Mouse (Mus musculus): ENCODE results near the gene Fam129a. TPM values are rescaled to one million over a fixed set of nuclear protein-coding genes. Genes with fewer than 3 reads are reported as not detected.

Fam129a gene
- total and polyA plus RNA-seq, 3 experiments, result 27.8 to 48.3 (median 37.0) TPM

- TF ChIP-seq MAX (IDR thresholded peaks at IDR 0.05; ENCODE audit: low read length), result no peak; the same call in 1 of the 2 replicates
Measured at GRCm38 (mm10) chr1:151570981-151571837, at the start of gene Fam129a (continued).

- no peak for DNase-seq (ENCODE audit: extremely low read depth)
- TF ChIP-seq JUND (conservative IDR thresholded peaks at IDR 0.05; ENCODE audit: low read depth, low read length), result no peak
- no peak for TF ChIP-seq UBTF (IDR thresholded peaks at IDR 0.05; ENCODE audit: low read depth, low read length)
- H3K9ac ChIP-seq (ENCODE audit: insufficient read depth, low read depth), result no peak overlapping the region
- H3K4me3 ChIP-seq (replicated peaks in 1 of 3; ENCODE audit: low read depth in 2 of 3, low read length in 2 of 3, poor library complexity in 1 of 3), result no peak overlapping the region
- H3K79me2 ChIP-seq (replicated peaks; ENCODE audit: control insufficient read depth, extremely low read depth, insufficient read depth, poor library complexity, severe bottlenecking), result no peaks in the 10 kb centered on the region
- in situ Hi-C loops (cut with MboI; ENCODE audit: low pct_ligation_motif_present, low pct_unique_long_range_greater_than_20kb, low sequenced_read_pairs) (no loop called here), dilution Hi-C loops (cut with MboI; ENCODE audit: extremely low pct_ligation_motif_present, extremely low pct_unique_long_range_greater_than_20kb, low sequenced_read_pairs) (no loop called here)
- no peaks in the 10 kb centered on the region for H3K27me3 ChIP-seq (replicated peaks)
- no peak overlapping the region for H3K27ac ChIP-seq (ENCODE audit: insufficient read depth, low read depth)
- no peak overlapping the region for H3K4me2 ChIP-seq (ENCODE audit: insufficient read depth, low read depth, poor library complexity, severe bottlenecking)
- H3K36me3 ChIP-seq (replicated peaks in 1 of 2; ENCODE audit: control insufficient read depth in 1 of 2, insufficient read depth in 1 of 2, low read length in 1 of 2), result no peaks in the 10 kb centered on the region
- H3K4me1 ChIP-seq (ENCODE audit: control insufficient read depth in 1 of 2, insufficient read depth in 2 of 2), result no peaks in the 10 kb centered on the region
- peaks cover 8% of the 10 kb centered on the region for H3K9me3 ChIP-seq (replicated peaks; ENCODE audit: low read length)
Measured at GRCm38 (mm10) chr1:151526701-151527100, 44.3 kb upstream of the Fam129a start.

GRCm38 (mm10) chr1:151543796-151544477, 27.0 kb upstream of the Fam129a start:
- H3K9me3 ChIP-seq (replicated peaks; ENCODE audit: low read length), result no peaks in the 10 kb centered on the region
- no peak overlapping the region for H3K4me2 ChIP-seq (ENCODE audit: insufficient read depth, low read depth, poor library complexity, severe bottlenecking)
- TF ChIP-seq PAX5 (IDR thresholded peaks at IDR 0.05; ENCODE audit: low read length) (no peak), CHD1 (IDR thresholded peaks at IDR 0.05; ENCODE audit: low read depth, low read length) (no peak), ELF1 (IDR thresholded peaks at IDR 0.05; ENCODE audit: low read depth, low read length) (no peak), CTCF (conservative IDR thresholded peaks at IDR 0.05 in 1 of 2, IDR thresholded peaks at IDR 0.05 in 1 of 2; ENCODE audit: low read depth in 2 of 2, low read length in 2 of 2) (no peak), ZMIZ1 (IDR thresholded peaks at IDR 0.05; ENCODE audit: low read depth, low read length) (no peak), MXI1 (IDR thresholded peaks at IDR 0.05; ENCODE audit: low read depth, low read length) (no peak), ZNF384 (IDR thresholded peaks at IDR 0.05; ENCODE audit: low read depth, low read length) (no peak), HCFC1 (IDR thresholded peaks at IDR 0.05; ENCODE audit: low read depth, low read length) (no peak), MAZ (IDR thresholded peaks at IDR 0.05; ENCODE audit: low read depth, low read length) (no peak), MYC (IDR thresholded peaks at IDR 0.05; ENCODE audit: low read depth, low read length) (no peak), MAX (IDR thresholded peaks at IDR 0.05; ENCODE audit: low read length) (no peak)
- H3K27ac ChIP-seq (ENCODE audit: insufficient read depth, low read depth), result no peak overlapping the region
- dilution Hi-C loops (cut with MboI; ENCODE audit: extremely low pct_ligation_motif_present, extremely low pct_unique_long_range_greater_than_20kb, low sequenced_read_pairs), result no loop called here
- no peaks in the 10 kb centered on the region for H3K27me3 ChIP-seq (replicated peaks)
- no peaks in the 10 kb centered on the region for H3K4me1 ChIP-seq (ENCODE audit: control insufficient read depth in 1 of 2, insufficient read depth in 2 of 2)
- H3K9ac ChIP-seq (ENCODE audit: insufficient read depth, low read depth), result no peak overlapping the region
- no peak overlapping the region for H3K4me3 ChIP-seq (replicated peaks in 1 of 3; ENCODE audit: low read depth in 2 of 3, low read length in 2 of 3, poor library complexity in 1 of 3)
- H3K36me3 ChIP-seq (replicated peaks in 1 of 2; ENCODE audit: control insufficient read depth in 1 of 2, insufficient read depth in 1 of 2, low read length in 1 of 2), result no peaks in the 10 kb centered on the region
- in situ Hi-C loops (cut with MboI; ENCODE audit: low pct_ligation_motif_present, low pct_unique_long_range_greater_than_20kb, low sequenced_read_pairs), result no loop called here
- no peak for DNase-seq (ENCODE audit: extremely low read depth)
- no peaks in the 10 kb centered on the region for H3K79me2 ChIP-seq (replicated peaks; ENCODE audit: control insufficient read depth, extremely low read depth, insufficient read depth, poor library complexity, severe bottlenecking)

Data from CH12.LX (cell line).